Mouse (Mus musculus): ENCODE results near the gene Olfr1111.
"Not testable (repeated sequence)": the region's sequence is repeated elsewhere in the genome, so short reads cannot be mapped to it uniquely, and the experiment has no call there.

Olfr1111 gene

DNA sequence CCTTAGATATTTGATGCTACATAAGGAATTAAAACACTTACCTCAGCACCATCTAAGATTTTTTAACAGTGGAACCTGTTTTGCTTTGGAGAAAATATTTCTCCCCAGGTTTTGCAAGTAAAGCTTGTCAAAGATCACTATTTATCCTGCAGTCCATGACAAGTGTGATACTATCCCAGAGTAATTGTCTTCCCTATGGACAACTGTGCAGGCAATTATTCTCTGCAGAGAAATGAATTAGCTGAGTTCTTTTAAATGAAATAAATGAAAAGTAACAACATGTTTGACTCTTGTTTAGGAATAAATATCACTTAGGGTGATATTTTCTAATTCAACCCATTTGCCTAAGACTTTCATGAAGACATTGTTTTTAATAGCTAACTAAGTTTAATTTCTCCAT, at the start of gene Olfr1111:
Gene Olfr1111 (minus strand): TSS at position 101 of the 400 bp plus-strand sequence.
- no peak for DNase-seq (ENCODE audit: low read depth, low spot score)

DNA sequence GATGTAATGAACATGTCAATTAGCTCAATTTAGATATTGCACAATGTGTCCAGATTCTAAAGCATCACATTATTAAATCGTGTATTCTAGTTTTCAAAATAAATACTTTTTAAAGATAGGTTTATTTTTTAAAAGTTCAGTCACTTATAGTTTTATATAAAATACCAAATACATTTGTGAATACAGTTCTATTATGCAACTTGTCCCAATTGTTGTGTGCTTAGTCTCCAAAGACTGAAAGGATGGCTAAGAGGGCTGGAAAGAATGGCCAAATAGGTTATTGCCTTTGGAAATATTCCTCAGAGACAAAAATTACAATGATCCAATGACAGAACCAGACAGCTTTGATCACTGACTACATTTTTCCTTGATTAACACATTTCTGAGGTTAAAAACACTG, 35.1 kb upstream of the Olfr1111 start, which contains the start of gene Olfr1112:
Gene Olfr1112 (plus strand): TSS at position 301 of the 400 bp plus-strand sequence.
- DNase-seq (ENCODE audit: low read depth, low spot score) = no peak

DNA sequence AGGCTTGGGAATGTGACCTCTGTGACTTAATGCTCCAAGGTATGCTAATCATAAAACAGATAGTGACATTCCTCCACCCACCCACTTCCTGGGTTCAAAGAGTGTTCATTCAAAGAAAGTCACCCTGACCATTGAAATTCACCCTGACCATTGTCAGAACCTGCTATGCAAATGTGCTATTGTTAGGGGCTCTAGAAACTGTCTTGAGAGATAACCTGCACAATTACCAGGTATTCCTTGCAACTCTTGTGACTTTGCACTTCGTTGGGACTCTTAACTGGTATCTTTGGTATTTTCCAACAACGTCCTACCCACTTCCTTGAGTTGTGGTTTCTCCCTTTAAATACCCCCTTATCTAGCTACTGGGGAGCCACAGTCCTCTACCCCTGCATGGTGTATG, 15.3 kb upstream of the Olfr1111 start:
- DNase-seq (ENCODE audit: low read depth, low spot score) = not testable (repeated sequence)

DNA sequence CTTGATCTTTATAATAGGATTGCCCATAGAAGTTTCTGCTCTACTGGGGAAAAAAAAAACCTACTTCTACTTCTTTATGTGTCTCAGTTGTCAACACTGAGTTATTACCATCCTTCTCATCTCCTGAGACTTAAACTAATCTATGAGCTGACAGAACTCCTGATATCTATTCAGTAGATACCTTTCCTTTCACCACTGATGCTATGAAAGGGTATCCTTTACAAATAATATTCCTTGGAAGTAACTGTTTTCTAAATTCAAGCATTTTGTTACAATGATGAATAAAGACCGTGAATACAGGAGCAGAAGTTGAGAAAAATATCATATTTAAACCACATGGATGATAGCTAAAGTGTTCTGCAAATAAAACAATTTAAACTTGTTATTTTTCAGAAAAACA, 12.2 kb downstream of the Olfr1111 start, which contains the start of gene Olfr1110:
Gene Olfr1110 (minus strand): TSS at position 101 of the 400 bp plus-strand sequence.
- DNase-seq (ENCODE audit: low read depth, low spot score) = no peak

DNA sequence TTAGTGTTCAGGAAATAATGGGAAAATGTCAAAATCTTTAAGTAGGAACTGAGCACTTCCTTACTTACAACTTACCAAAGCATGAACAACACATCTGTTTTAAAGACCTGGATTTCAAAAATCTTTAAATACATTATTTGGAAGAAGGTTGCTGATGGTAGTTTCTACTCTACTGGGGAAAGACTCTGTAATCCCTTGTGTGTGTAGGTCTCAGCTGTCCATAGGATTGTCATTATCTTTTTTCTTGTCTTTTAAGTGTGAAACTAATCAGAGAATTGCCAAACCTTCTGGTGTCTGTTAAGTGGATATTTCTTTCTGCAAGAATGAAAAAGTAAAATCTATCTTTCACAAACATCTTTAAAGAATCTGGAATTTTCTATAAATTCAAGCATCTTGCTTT, 38.0 kb downstream of the Olfr1111 start, which contains the start of gene Olfr259:
Gene Olfr259 (minus strand): TSS at position 101 of the 400 bp plus-strand sequence.
- DNase-seq (ENCODE audit: low read depth, low spot score) = no peak

Data from telencephalon, adult 2 months (tissue).